Mouse (Mus musculus): ENCODE results near the gene 4930564D02Rik.
A peak's percentile ranks its signal among the peaks of the same experiment; 100 is the strongest.

4930564D02Rik gene

DNA sequence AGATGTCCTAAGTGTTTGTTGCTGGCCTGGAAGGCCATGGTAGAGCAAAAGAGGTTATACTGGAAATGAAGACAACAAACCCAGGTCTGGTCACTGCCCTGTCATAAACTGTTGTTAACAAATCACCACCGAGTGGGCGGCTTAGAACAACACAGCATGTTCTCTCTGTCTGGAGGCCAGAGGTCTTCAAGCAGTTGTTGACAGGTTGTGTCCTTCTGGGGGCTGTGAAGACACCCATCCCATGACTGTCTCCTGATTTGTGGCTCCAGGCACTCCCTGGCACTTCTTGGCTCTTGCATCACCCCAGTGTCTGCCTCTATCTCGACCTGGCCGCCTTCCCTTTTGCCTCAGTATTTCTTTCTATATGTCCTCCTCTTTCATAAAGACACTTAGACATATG lies 11.0 kb upstream of the 4930564D02Rik start:
- peak in 1 of 2 experiments; percentile 34 for DNase-seq (ENCODE audit: inconsistent age in 2 of 2, low spot score in 1 of 2)

DNA sequence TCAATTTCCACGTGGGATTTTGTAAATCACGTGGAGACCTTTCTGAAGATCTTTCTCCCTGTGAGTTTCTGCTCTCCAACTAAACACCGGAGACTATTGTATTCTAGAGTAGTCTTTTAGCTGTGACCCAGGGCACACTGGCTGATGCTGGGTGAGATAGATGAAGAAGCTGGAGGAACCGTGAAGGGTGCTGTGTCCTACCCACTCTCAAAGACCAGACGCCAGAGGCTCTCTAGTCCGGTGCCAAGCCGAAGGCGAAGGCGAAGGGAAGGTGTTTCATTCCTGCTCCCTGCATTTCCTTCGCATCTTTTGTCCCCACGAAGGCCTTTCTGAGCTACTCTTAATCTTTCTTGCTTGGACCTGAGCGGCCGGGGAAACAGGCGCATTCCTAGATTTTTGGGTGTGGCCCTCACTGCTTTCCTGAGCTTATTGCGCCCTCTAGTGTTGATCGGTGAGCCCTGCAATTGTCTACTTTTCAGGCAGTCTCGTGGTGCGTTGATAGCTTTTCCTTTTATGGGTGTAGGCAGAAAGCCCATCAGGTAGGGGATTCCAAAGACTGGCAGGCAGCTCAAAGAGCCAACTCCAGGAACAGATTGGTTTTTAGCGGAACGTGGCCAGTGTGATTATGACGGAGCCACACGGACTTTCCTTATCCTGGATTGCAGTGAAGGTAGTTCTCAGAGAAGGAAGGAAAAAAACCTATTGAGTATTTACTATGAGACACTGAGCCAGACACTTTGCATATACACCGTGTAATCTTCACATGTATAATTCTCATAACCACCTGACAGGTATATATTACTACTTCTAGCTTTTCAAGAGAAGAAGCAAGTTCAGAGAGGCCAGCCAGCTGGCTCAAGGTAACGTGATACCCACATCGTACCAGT lies 7.8 kb upstream of the 4930564D02Rik start:
- peak; percentile 82 to 96 for DNase-seq (ENCODE audit: inconsistent age in 2 of 2, low spot score in 1 of 2)

DNA sequence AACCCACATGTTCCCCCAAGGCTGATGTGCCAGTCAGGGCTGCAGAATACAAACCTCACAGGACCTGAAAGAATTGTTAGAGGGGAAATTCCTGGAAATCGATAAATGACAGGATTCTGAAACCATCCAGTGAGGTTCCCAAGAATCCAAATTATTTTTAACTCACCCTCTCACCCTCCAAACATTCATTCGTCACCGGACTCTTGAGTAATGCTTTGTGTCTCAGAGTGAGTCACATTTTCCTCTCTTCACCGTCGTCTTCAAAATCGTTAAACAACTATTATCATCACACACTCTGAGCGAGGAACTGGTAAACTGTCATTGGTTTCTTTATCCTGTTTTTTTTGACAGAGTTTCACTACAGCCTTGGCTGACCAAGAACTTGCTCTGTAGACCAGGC lies 6.7 kb upstream of the 4930564D02Rik start:
- peak in 1 of 2 experiments; percentile 73 for DNase-seq (ENCODE audit: inconsistent age in 2 of 2, low spot score in 1 of 2)

DNA sequence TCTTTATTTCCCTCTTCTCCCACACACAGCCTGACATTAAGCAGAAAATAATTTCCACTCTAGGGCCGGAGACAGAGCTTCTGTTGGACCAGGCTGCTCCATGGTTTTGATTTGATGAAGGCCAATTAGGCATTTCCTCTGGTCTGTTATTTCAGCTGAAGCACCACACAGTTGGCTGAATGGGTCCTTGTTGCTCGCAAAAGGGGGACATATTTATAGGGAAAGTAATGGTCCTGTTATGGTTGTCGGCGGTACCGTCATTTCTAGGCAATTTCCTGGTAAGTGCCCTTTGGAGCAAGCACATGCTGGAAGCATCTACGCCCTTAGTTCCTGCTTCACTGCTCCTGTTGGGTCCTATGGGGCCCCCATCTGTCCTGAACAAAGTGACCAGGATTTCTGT lies 5.7 kb upstream of the 4930564D02Rik start:
- DNase-seq (ENCODE audit: inconsistent age in 2 of 2, low spot score in 1 of 2) = no peak

DNA sequence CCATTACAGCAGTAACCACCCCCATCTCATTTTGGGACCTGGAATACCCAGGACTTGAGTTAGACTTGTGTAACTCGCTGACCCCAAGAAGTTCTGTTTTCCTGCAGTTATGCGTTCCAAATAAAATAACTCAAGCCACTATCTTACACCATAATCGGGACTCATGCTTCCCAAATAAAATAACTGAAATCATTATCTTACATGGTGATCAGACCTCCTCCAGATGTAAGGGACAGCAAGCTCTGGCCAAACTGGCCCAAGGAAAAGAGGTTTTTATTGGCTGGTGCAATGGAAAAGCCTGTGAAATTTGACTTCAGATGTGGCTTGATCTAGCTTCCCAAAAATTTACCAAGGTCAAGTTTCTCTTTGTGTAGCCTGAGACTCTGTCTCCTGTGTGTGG lies 5.1 kb upstream of the 4930564D02Rik start:
- no peak for DNase-seq (ENCODE audit: inconsistent age in 2 of 2, low spot score in 1 of 2)

DNA sequence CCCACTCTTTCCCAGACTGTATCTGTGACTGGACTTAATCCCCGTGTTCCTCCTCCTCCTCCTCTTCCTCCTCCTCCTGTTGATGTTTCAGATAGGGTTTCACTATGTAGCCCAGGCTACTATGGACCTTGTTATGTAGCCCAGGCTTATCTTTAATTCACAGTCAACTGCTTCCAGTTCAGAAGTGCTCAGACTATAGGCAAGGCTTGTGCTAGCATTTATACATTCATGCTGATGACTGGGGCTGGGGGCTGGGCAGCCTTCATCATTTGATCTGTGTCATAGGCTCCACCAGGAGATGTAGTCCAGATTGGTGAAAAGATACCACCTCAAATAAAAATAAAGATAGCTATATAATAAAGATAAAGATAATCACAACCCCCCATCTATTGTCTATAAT lies 4.7 kb upstream of the 4930564D02Rik start:
- DNase-seq (ENCODE audit: inconsistent age in 2 of 2, low spot score in 1 of 2) = no peak

DNA sequence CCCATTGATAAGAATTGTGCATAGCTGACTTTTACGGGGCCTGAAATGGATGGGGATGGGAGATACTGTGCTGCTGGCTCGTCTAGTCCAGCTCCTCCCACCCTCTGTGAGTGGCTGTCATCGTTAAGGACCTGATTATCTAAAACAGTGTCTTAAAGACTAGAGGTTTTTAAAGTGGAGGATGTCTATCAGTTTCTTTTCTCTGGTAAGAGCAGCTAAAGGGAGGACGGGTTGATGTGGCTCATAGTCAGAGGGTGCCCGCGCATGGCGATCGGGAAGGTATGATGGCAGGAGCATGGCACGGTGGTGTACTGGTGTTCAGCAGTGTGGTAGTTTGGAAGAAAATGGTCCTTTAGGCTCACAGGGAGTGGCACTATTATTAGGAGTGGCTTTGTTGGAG lies 4.0 kb upstream of the 4930564D02Rik start:
- no peak for DNase-seq (ENCODE audit: inconsistent age in 2 of 2, low spot score in 1 of 2)

DNA sequence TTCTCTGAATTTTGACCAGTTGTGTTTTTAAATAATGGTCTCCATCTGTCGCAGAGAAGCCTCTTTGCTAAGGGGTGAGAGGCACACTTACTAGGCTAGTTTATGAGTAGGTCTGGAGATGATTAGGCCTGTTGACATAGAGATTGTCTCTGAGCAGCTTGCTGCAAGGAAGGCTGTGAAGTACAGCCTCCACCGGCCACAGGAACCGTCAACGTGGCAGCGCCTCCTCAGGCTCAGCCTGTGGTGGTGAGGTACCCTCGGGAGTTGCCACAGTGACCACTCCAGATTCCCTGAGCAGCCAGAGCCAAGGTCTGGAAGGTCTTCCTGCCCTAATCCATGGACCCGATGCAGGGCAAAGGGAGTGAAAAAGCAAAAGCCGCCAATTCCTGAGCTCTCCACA lies 3.9 kb downstream of the 4930564D02Rik start:
- DNase-seq (ENCODE audit: inconsistent age in 2 of 2, low spot score in 1 of 2) = no peak

DNA sequence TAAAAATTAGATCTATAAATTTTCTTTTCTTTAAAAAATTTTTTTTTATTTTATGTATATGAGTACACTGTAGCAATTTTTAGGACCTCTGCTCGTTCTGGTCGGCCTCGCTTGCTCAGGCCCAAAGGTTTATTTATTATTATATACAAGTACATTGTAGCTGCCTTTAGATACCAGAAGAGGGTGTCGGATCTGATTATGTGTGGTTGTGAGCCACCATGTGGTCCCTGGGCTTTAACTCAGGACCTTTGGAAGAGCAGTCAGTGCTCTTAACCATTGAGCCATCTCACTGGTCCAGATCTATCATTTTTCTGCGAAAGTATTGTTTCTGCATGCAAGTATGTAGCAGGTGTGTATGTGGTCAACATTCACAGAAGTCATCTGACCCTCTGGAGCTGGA lies 4.6 kb downstream of the 4930564D02Rik start:
- DNase-seq (ENCODE audit: inconsistent age in 2 of 2, low spot score in 1 of 2) = no peak

DNA sequence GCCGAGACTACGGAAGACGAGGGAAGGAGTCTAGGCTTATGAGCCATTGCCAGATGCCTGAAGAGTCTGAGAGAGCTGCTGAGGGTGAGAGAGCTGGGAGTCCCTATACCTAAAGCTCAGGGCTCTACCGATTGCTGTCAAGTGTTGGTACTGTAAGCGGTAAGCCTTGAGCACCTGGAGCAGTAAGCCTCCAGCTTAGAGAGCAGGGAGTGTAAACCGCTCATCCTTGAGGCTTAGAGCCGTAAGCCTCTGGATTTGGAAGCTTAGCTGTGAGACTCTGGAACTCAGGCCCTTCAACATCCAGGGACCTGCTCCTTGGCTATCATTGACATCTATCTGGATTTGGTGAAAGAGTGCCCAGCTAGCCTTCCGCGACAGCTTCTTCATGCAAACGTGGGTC lies 5.9 kb downstream of the 4930564D02Rik start:
- DNase-seq (ENCODE audit: inconsistent age in 2 of 2, low spot score in 1 of 2) = no peak

DNA sequence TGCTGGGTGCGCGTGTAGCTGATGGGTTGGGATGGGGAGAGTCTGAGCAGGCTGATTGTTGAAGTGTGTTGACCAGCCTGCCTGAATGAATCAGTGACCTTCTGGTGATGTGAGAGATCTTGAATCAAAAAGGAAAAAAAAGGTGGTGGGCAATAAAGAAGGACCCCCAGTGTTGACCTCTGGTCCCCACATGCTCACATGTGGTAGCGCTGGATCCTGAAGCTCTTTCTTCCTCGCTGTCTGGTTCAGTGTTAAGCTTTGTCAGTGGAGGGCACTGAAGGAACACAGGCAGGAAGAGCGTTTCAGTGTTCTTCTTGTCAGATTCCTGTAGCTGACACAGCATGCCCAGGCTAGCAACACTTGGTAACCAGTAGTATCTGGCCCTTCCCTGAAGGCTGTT lies 9.2 kb downstream of the 4930564D02Rik start:
- DNase-seq (ENCODE audit: inconsistent age in 2 of 2, low spot score in 1 of 2) = no peak

DNA sequence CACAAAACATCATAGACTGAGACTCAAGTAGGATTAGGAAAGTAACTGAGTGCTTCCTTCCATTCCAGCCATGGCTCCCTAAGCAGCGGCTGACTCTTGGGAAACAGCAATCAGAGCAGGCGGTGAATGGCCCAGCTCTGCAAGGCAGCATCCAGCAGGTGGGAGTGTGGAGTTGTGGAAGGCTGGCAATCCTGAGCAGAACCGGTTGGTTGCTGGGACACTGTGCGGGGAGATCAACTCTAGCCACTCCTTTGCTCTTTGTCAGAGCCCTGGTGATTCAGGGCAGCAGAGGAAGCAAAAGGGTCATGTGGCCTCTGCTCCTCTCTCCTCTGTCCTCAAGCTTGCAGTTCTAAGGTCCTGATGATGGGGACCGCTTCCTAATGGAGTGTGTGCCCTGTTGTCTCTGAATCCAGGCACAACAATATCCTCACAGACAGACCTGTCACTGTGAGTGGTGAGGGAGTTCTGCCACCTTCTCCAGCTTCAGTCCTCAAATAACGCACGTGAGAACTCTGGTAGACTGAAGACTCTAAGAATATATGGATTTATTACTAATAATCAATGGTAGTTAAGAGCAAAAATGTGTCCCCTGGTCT lies 11.7 kb downstream of the 4930564D02Rik start:
- peak; percentile 69 to 85 for DNase-seq (ENCODE audit: inconsistent age in 2 of 2, low spot score in 1 of 2)

DNA sequence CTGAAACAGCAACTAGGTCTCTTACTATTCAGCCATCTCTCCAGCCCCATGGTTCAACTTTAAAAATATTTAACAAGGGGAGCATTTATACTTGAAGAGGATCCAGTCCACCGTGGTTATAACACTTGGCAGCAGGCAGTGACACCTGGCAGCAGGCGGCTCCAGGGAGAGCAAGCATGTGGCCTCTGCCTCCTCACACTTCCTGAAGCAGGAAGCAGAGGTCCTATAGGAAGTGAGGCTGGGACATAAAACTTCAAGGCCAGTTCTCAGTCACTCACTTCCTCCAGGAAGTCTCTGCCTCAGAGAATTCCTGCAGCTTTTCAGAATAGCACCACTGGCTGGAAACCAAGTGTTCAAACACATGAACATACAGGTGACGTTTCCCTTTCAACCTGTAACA lies 20.7 kb downstream of the 4930564D02Rik start:
- DNase-seq (ENCODE audit: inconsistent age in 2 of 2, low spot score in 1 of 2) = peak; percentile 17 to 40

DNA sequence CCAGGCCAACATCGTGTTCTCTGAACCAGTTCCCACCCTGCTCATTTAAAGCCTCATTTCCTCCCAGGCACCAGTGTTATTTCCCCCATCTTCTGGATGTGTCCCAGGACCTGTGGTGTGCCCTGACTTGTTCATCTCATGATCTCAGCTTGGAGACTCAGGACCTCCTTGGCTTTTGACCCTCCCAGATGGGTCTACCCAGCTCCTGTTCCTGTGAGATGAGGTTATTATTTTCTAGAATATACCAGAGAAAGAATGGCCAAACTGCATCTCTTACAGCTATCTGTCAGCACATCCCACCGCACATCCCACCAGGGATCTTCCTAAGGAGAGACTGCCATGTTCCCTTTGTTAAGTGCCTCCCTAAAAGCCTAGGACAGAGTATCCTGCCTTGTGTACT lies 22.0 kb downstream of the 4930564D02Rik start:
- DNase-seq (ENCODE audit: inconsistent age in 2 of 2, low spot score in 1 of 2) = no peak

DNA sequence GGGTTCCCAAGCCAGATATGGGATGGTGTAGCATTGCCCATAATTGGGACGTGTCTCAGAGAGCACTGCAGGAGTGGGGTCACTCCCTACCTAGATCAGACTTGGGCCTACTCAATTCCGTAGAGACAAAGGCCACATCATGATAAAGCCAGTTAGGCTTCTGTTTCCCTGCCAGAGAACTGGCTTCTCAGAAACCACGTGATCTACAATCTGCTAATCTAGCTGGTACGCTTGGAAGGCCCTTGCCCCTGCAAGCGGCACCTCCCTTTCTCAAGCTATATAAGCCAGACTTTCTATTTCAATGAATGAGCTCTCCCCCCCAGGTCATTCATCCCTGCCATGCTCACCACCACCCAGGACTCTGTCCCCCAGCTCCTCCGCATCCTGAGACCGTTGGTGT lies 23.5 kb downstream of the 4930564D02Rik start:
- DNase-seq (ENCODE audit: inconsistent age in 2 of 2, low spot score in 1 of 2) = no peak

DNA sequence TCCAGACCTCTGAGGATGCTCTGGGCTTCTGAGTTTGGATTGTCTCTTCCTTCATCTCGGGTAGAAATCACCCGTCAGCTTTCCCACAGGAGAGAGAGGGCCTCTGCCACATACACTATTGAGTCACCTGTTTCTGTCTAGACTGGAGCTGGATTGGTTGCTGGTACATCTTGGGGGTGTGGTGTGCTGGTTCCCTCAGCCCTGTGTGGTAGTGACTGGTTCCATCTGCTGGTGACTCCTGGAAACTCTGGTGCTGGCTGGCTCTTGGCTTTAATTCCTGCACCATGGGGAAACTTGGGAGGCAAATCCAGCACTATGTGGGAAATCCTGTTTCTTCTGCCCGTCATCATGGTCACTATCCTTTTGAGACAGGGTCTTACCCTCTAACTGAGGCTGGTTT lies 24.3 kb downstream of the 4930564D02Rik start:
- DNase-seq (ENCODE audit: inconsistent age in 2 of 2, low spot score in 1 of 2) = peak; percentile 67 to 86

DNA sequence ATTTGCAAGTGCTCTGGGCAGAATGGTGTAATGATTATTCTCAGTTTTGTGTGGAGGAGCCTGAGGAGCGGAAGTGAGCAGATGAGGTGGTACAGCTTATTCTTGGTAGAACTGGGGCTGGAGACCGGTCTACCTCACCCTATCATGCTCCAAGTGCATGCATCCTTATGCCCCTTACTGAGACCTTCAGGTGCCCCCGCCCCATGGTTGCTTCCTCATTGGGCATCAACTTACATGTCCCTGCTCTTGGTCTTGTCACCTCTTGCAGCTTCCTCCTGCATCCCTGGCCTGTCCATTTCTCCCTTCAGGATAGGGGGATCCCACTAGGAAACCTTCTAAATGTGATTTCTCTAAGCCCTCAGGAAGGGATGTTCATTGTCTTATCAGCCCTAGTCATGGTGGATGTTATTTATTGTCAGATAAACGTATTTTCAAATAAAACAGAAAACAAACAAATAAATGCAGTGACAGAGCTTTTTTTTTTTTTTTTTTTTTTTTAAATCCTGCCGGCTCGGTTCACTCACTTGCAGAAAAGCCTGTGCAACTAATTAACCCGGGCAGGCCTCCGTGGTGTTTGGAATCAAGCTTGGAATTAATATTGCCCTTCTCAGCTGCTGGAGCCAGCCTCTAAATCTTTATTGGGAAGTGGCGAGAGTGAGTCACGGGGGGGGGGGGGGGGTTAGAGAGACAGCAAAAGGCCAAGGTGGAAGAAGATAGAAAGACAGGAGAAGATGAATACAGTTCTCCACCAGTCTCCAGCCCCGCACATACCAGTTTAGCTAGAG lies 26.3 kb downstream of the 4930564D02Rik start:
- no peak for DNase-seq (ENCODE audit: inconsistent age in 2 of 2, low spot score in 1 of 2)

DNA sequence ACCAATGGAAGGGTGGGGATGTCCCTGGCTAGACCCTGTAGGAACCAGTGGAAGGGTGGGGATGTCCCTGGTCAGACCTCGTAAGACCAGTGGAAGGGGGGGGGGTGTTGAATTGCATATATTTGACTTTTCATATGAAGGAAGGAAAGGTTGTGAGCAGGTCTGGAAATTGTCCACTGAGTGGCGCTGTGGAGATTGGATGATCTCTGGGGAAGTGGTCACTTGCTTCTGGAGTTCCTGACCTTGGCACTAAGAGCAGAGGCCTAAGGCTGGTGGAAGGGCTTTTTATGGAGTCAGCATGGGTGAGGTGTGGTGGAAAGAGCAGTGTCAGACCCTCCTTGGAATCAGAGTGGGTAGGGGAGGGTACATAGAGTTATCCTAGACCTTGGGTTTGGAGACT lies 27.8 kb downstream of the 4930564D02Rik start:
- DNase-seq (ENCODE audit: inconsistent age in 2 of 2, low spot score in 1 of 2) = peak in 1 of 2 experiments; percentile 41

DNA sequence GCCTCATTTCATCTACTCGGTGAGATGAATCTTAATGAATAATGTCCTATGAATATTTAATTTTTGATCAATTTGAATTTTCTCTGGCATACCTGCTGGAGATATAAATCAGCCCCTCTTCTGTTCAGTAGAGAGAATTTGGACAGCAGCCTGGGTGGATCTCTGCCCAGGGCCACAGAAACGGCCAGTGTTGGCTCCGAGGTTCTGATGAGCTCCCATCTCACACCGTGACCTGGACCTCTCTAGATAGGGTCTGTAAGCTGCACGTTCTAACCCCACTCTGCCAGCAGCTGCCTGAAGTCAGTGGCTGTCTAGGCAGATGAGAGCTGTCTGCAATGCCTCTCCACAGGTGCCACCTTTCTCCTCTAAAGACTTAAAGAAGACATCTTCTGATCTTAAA lies 28.4 kb downstream of the 4930564D02Rik start:
- DNase-seq (ENCODE audit: inconsistent age in 2 of 2, low spot score in 1 of 2) = no peak

DNA sequence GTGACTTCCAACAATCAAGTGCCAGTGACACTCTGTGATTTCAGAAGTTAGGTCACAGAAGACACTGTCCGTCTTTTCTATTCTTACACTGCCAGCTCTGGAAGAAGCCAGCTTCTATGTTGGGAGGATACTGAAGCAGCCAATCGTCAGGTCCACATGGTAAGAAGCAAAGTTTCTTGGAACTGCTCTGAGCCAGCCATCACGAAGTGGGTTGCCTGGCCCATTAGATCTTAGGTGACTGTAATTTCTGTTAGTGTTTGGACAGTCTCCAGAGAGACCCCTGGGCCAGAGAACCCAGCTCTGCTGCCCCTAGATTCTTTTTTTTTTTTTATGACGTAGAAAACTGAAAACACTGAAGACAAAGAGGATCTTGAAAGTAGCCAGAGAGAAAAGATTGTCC lies 30.9 kb downstream of the 4930564D02Rik start:
- no peak for DNase-seq (ENCODE audit: inconsistent age in 2 of 2, low spot score in 1 of 2)

DNA sequence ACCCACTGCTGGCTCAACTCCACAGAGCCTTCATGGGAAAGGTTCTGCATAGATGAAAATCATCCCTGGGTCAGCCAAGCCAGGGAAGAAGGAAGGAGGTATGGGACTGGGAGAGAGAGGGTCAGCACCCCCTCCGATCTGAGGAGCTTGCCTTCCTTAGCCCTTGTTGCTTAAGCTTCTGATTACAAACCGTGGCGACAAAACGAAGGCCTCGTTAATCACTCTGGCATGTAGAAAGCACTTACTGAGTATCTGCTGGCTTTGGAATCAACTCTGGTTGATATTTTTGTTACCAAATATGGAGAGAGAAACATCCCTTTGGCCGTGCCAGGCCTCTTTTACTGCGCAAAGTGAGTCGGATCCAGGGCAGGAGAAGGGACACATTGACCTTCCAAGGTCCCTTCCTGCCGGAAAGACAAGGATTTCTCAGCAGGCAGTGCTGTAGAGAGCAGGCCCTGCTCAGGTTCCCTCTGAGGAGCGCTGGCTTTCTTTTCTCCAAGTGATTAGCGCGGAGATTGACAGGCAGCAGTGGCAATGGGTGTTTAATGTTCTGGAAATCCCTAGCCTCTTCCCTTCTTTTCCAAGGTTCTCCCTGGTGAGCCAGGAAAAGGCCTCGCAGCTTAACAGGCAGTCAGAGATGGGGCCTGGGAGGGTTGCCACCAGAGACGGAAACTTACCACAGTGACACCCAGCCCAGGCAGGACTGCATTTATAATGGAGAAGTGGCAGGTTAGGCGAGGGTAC lies 33.1 kb downstream of the 4930564D02Rik start:
- DNase-seq (ENCODE audit: inconsistent age in 2 of 2, low spot score in 1 of 2) = no peak

Measured in adrenal gland, adult (tissue).